Mouse (Mus musculus) hindbrain, embryonic 14.5 days (tissue): ENCODE measurements around the gene Vmn1r45. TPM values are rescaled to one million over a fixed set of nuclear protein-coding genes. Genes with fewer than 3 reads are reported as not detected.

ENCODE experiments used
- polyA plus RNA-seq: library from polyadenylated mRNA; unstranded; fragments of >200 nt; fragmentation: Nextera tagmentation; extraction: Ambion mirVana; gene quantifications from 2 replicates; pipeline ENCODE4 v1.2.1, GENCODE M21; 2014

Vmn1r45 gene
- polyA plus RNA-seq, 1 experiment from 2014 or later = not detected

Other genes with a start within 250 kb of the Vmn1r45 start
- not detected in 2 replicates for gene Vmn1r40, start 233.1 kb downstream of the Vmn1r45 start, polyA plus RNA-seq
- not detected in 2 replicates for gene Vmn1r41, start 199.8 kb downstream of the Vmn1r45 start, polyA plus RNA-seq
- gene Vmn1r42, start 64.2 kb downstream of the Vmn1r45 start, polyA plus RNA-seq = not detected in 2 replicates
- not detected in 2 replicates for gene Vmn1r43, start 64.2 kb downstream of the Vmn1r45 start, polyA plus RNA-seq
- gene Vmn1r44, start 56.9 kb downstream of the Vmn1r45 start, polyA plus RNA-seq = not detected in 2 replicates
- not detected in 2 replicates for gene Vmn1r46, start 28.7 kb upstream of the Vmn1r45 start, polyA plus RNA-seq
- not detected in 2 replicates for gene Vmn1r47, start 75.5 kb upstream of the Vmn1r45 start, polyA plus RNA-seq
- not detected in 2 replicates for gene Vmn1r48, start 96.2 kb upstream of the Vmn1r45 start, polyA plus RNA-seq
- gene Vmn1r49, start 137.9 kb upstream of the Vmn1r45 start, polyA plus RNA-seq = not detected in 2 replicates
- gene Vmn1r50, start 160.8 kb upstream of the Vmn1r45 start, polyA plus RNA-seq = not detected in 2 replicates
- 0.08 TPM in 2 replicates for gene Vmn1r51, start 182.0 kb upstream of the Vmn1r45 start, polyA plus RNA-seq
- not detected in 2 replicates for gene Vmn1r52, start 234.2 kb upstream of the Vmn1r45 start, polyA plus RNA-seq